Mouse (Mus musculus) liver, embryonic 14.5 days (tissue): Measurements from ENCODE around the gene Osbpl3. TPM values are rescaled to one million over a fixed set of nuclear protein-coding genes. Genes with fewer than 3 reads are reported as not detected.

Experiments used
- ATAC-seq: fragments of 200-750 bp; cut with Nextera tagmentation; 2 replicates; pipeline ENCODE4 v1.8.0; 2017; ENCODE audit warnings: moderate number of reproducible peaks, mild to moderate bottlenecking, moderate library complexity; ENCODE audit not compliant: insufficient read depth
- DNase-seq, 3 experiments: peaks; one replicate each; pipeline ENCODE4 v3.0.0-alpha.2; 2012 to 2013; ENCODE audit warnings: low read depth in 3 of 3, low spot score in 3 of 3
- H3K27ac ChIP-seq: fragments of 300-500 bp; sonication (generic); 2 replicates; pipeline ENCODE4 v1.5.1; 2014; ENCODE audit warnings: moderate library complexity, mild to moderate bottlenecking, control low read depth, inconsistent platforms
- H3K27me3 ChIP-seq: fragments of 300-500 bp; sonication (generic); 2 replicates; pipeline ENCODE4 v1.6.1; 2014; ENCODE audit warnings: mild to moderate bottlenecking, low read length, moderate library complexity; ENCODE audit not compliant: control insufficient read depth, insufficient read depth
- H3K36me3 ChIP-seq: fragments of 300-500 bp; sonication (generic); replicated peaks from 2 replicates; pipeline ENCODE4 v1.6.1; 2014; ENCODE audit warnings: low read depth; ENCODE audit not compliant: control insufficient read depth, insufficient read depth
- H3K4me1 ChIP-seq, 2 experiments: fragments of 200-500 bp in 1 of 2; fragments of 300-500 bp in 1 of 2; sonication (generic) in 1 of 2; replicated peaks; 2 replicates each; pipeline ENCODE4 v1.6.1; 2012 to 2014; ENCODE audit warnings: antibody characterized with exemption in 1 of 2, inconsistent platforms in 1 of 2, low read length in 1 of 2; ENCODE audit not compliant: control insufficient read depth in 2 of 2, insufficient read depth in 2 of 2
- H3K4me2 ChIP-seq: fragments of 300-500 bp; sonication (generic); 2 replicates; pipeline ENCODE4 v1.6.1; 2014; ENCODE audit warnings: low read depth, mild to moderate bottlenecking, control low read depth, moderate library complexity
- H3K4me3 ChIP-seq, 2 experiments: fragments of 200-500 bp in 1 of 2; fragments of 300-500 bp in 1 of 2; sonication (generic) in 1 of 2; 2 replicates each; pipeline ENCODE4 v1.5.1; 2012 to 2014; ENCODE audit warnings: low read depth in 2 of 2, low read length in 2 of 2, mild to moderate bottlenecking in 2 of 2, control low read depth in 1 of 2, inconsistent platforms in 1 of 2, moderate library complexity in 1 of 2; ENCODE audit not compliant: insufficient read depth in 1 of 2
- H3K9ac ChIP-seq: fragments of 300-500 bp; sonication (generic); replicated peaks from 2 replicates; pipeline ENCODE4 v1.6.1; 2014; ENCODE audit warnings: mild to moderate bottlenecking, control low read depth, moderate library complexity
- H3K9me3 ChIP-seq: fragments of 300-500 bp; sonication (generic); 2 replicates; pipeline ENCODE4 v1.6.1; 2016; ENCODE audit warnings: low read length, mixed read lengths; ENCODE audit not compliant: control insufficient read depth
- CTCF ChIP-seq: IDR thresholded peaks from 2 replicates; pipeline ENCODE4 v1.5.1; 2016; ENCODE audit warnings: antibody characterized with exemption, low read depth, control low read depth
- EP300 ChIP-seq: IDR thresholded peaks from 2 replicates; pipeline ENCODE4 v1.6.1; 2016; ENCODE audit warnings: antibody characterized with exemption, low read depth
- WGBS: fragments of 180-500 bp; shearing (Covaris S2); extraction: QIAGEN DNeasy Blood & Tissue Kit; methylation state at CpG from one replicate; pipeline ENCODE4 v1.1.7; 2014; ENCODE audit not compliant: insufficient replicate concordance; 5-methylcytosine and 5-hydroxymethylcytosine counted together
- polyA plus RNA-seq, 2 experiments: library from polyadenylated mRNA; depleted of rRNA in 1 of 2; stranded (reverse) in 1 of 2; unstranded in 1 of 2; fragments of >200 nt; fragmentation: Nextera tagmentation in 1 of 2; extraction: Ambion mirVana in 1 of 2; gene quantifications; 2 replicates each; pipeline versions ENCODE4 v1.2.1 to v1.2.3; 2012 to 2014

The Osbpl3 gene
- polyA plus RNA-seq, 2 experiments, result 0.60 to 0.70 TPM

DNA sequence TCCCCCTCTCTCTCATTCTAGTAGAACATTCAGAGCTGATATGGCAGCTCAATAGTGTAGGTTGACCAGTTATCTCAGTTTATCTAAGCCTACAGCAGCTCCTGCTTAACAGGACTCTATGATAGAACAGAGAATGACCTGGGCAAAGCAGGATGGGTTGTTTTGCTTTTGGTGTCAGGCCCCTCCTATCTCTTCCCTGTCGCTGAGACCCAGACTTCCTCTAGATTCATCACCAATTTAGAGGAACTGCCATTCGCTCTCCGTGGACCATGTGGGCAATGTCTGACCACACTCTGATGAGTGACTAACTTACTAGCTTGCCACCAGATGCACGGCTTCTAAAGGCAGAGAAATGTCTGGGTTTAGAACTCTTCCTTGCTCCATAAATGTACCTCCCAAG lies 164.4 kb downstream of the Osbpl3 start:
- H3K36me3 ChIP-seq, result no peaks in the 10 kb centered on the region
- no peak overlapping the region for H3K27ac ChIP-seq
- no peak overlapping the region for H3K4me2 ChIP-seq
- TF ChIP-seq CTCF (no peak), EP300 (no peak)
- H3K9ac ChIP-seq, result no peak overlapping the region
- peaks cover 0 to 4% of the 10 kb centered on the region in 2 experiments; a peak in 2 of 4 replicates for H3K4me1 ChIP-seq
- no peak overlapping the region for H3K4me3 ChIP-seq
- H3K9me3 ChIP-seq, result no peaks in the 10 kb centered on the region
- H3K27me3 ChIP-seq, result no peaks in the 10 kb centered on the region
- DNase-seq (peak in 1 of 3 experiments; percentile 17), ATAC-seq (no peak)
- 5% methylated on average over 4 of the region's 4 CpGs for WGBS

- WGBS, result 66% methylated on average over 3 of the region's 3 CpGs
- no peaks in the 10 kb centered on the region for H3K9me3 ChIP-seq
- no peaks in the 10 kb centered on the region for H3K36me3 ChIP-seq
- TF ChIP-seq EP300, result no peak
- no peak for TF ChIP-seq CTCF
- H3K27me3 ChIP-seq, result no peaks in the 10 kb centered on the region
- H3K4me2 ChIP-seq, result no peak overlapping the region
- no peak overlapping the region for H3K27ac ChIP-seq
- DNase-seq (no peak), ATAC-seq (no peak)
- no peak overlapping the region for H3K9ac ChIP-seq
- H3K4me3 ChIP-seq, result no peak overlapping the region
- peaks cover 0 to 2% of the 10 kb centered on the region in 2 experiments; a peak in 1 of 4 replicates for H3K4me1 ChIP-seq
Measured at GRCm38 (mm10) chr6:50286881-50287280, 169.1 kb downstream of the Osbpl3 start.

DNA sequence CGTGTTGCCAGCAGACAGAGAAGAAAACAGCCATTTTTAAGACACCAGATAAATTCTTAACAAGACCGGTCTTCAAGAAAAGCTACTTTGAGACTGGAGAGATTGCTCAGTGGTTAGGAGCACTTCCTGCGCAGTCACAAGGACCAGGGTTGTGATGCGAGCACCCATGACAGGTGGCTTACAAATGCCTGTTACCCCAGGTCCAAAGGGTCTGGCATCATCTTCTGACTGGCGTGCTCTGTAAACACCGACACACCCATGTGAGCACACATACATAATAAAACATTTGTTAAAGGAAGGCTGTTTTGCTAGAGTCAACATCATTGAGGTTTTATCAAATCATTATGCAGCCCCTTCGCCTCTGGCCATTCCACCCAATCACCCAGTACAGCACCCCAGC lies 176.4 kb downstream of the Osbpl3 start:
- DNase-seq, result no peak
- H3K4me2 ChIP-seq, result no peak overlapping the region

GRCm38 (mm10) chr6:50273947-50274346 lies 182.1 kb downstream of the Osbpl3 start:
- ATAC-seq (no peak), DNase-seq (no peak)
- Histone ChIP-seq H3K9me3 (no peaks in the 10 kb centered on the region), H3K4me2 (no peak overlapping the region), H3K4me1 (no peaks in the 10 kb centered on the region), H3K4me3 (no peak overlapping the region), H3K27me3 (no peaks in the 10 kb centered on the region), H3K36me3 (no peaks in the 10 kb centered on the region), H3K9ac (no peak overlapping the region), H3K27ac (no peak overlapping the region)
- TF ChIP-seq CTCF, result no peak
- no peak for TF ChIP-seq EP300
- WGBS, result 60% methylated on average over 4 of the region's 4 CpGs

More for the DNA sequence above, 176.4 kb downstream of the Osbpl3 start:
- no peaks in the 10 kb centered on the region for H3K27me3 ChIP-seq
- no peaks in the 10 kb centered on the region for H3K36me3 ChIP-seq
- no peaks in the 10 kb centered on the region for H3K4me1 ChIP-seq
- TF ChIP-seq CTCF (no peak), EP300 (no peak)
- WGBS, result 66% methylated on average over 7 of the region's 7 CpGs
- no peaks in the 10 kb centered on the region for H3K9me3 ChIP-seq
- no peak overlapping the region for H3K4me3 ChIP-seq
- no peak for ATAC-seq
- H3K9ac ChIP-seq, result no peak overlapping the region
- H3K27ac ChIP-seq, result no peak overlapping the region

GRCm38 (mm10) chr6:50273416-50273815 lies 182.6 kb downstream of the Osbpl3 start:
- H3K9ac ChIP-seq, result no peak overlapping the region
- 56% methylated on average over 1 of the region's 1 CpGs for WGBS
- H3K27ac ChIP-seq, result no peak overlapping the region
- ATAC-seq (no peak), DNase-seq (no peak)
- no peak for TF ChIP-seq CTCF
- no peak for TF ChIP-seq EP300
- H3K4me3 ChIP-seq, result no peak overlapping the region
- no peaks in the 10 kb centered on the region for H3K4me1 ChIP-seq
- H3K4me2 ChIP-seq, result no peak overlapping the region
- H3K9me3 ChIP-seq, result no peaks in the 10 kb centered on the region
- H3K36me3 ChIP-seq, result no peaks in the 10 kb centered on the region
- H3K27me3 ChIP-seq, result no peaks in the 10 kb centered on the region
